Mouse (Mus musculus): ENCODE measurements around the gene Olfr66.

Olfr66 gene

DNA sequence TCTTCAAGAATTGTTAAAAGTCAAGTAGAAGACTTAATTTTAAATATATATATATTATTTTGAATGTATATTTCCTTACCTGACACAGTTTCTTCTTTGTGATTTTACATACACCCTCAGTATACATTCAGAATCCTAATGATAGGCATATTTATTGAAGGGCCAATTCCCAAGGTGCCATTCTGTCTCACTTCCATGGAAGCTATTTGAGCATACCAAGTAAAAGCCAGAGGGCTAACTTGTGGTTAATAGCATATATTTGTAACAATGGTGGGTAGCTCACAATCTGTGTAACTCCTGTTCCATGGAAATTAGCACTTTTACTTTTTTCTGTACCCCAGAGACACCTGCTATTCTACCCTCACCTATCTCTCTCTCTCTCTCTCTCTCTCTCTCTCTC lies at the start of gene Olfr66:
TSS of gene Olfr66 (minus strand) at position 101 of the 400 bp plus-strand sequence.
- DNase-seq (ENCODE audit: low read depth, low spot score): no peak

DNA sequence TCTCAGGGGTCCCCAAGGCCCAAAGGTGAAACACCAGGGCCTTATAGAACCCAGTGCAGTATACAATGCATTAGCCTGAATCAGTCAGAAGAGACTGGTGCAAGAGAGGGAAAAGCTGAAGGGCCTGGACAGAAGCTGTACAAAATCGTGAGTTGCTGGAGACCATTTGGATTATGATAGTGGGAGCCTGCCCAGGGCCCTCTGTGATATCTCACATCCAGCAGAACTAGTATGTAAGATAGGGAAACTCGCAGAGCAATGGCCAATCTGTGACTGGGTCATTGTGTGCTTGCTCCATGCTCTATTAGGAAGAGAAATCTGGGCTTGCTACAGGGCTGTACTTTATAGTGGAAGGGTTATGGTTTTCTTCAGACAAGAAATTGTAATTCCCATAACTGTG lies 48.2 kb upstream of the Olfr66 start, which contains the start of gene Olfr632:
TSS of gene Olfr632 (plus strand) at position 84 of the 400 bp plus-strand sequence.
- no peak for DNase-seq (ENCODE audit: low read depth, low spot score)

DNA sequence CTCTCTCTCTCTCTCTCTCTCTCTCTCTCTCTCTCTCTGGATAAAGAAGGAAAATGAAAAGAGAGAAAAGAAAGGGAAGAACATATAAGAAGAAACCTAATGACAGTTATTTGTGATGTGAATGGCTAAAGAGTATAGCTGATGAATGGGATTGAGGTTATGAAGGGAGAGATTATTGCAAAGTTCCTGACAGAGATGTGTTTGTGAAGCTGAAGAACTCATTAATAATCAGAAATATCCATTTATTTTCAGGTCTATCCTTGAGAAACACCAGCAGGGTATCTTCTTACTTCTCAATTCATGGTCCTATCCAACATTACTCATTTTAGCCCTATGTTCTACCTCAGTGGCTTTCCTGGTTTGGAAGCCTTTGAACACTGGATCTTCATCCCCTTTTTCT lies 42.5 kb upstream of the Olfr66 start, which contains the start of gene Olfr631:
TSS of gene Olfr631 (plus strand) at position 301 of the 400 bp plus-strand sequence.
- DNase-seq (ENCODE audit: low read depth, low spot score): no peak

DNA sequence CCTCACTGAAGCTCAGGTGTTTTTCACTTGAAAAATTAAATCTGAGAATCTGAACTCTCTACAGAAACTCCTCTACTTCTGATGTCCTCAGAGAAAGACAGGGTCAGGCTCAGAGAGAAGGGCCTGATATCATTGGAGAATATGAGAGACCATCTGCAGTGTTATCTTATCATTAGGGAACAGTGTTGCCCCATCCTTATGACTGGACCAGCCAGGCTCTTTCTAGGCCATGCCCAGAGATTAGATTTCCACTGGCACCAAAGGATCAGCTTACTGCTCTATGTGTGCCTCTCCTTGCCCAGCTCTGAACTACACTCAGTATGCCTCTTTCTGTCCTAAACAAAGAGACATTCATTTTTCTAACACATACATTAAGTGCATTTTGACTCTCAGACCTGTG lies 29.3 kb upstream of the Olfr66 start:
- DNase-seq (ENCODE audit: low read depth, low spot score): no peak

DNA sequence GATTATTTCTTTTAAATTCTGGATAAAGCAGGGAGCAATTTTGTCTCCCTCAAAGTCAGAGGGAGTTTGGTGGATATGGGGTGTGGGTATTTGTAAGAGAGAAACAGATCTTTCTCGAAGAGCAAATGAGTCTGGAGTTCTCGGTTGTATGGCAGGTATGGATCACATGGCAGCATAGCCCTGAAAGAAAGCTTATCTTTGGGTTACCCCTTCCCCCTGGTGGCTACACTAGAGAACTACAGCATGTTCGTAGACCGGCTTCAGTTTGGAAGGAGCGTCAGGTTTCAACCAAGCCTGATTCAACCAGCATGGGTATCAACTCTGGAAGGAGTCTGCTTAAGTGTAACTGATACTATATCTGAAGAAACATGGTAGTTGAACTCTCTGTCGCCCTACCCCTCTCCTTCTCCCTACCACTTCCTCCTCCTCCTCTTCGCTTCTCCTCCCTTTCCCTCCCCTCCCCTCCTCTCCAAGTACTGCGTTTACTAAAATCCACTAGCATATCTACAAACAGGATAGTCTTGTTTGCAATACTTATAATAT lies 27.0 kb upstream of the Olfr66 start:
- peak; percentile 17 for DNase-seq (ENCODE audit: low read depth, low spot score)

DNA sequence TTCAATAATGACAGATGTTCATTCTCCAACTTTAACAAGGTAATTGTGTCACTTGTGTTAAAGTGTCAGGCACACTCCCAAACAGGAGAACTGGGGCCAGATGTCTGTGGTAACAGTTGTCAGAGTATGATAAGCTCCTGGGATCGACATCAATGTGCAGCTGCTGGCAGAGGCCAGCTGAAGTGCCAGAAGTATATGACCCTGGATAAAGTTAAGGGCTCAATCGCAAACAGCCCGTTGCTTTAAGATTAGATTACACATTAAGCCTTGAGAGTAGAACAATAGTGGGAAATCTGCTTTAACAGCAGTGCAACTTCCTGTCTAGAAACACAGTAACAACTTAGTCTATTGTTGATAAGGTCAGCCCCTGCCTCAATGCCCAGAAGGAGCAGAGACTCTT lies 24.0 kb upstream of the Olfr66 start:
- DNase-seq (ENCODE audit: low read depth, low spot score): no peak

DNA sequence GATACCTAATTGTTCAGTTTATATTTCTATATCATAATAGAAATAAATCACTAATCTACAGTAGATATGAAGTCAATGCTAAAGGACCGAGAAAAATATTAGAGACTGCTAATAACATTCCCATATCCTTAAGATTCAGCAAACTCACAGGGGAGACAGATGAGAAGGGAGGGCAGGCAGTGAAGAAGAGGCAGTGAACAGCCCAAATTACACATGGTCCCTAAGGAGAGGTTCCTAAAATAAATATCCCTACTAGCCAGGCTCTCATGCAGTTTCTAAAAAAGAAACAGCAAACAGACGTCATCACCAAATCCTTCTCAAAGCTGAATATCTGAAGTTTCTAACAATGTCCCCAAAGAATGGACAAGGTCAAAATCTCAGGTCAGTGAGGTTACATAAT lies 17.1 kb upstream of the Olfr66 start, which contains the start of gene Olfr65:
TSS of gene Olfr65 (plus strand) at position 301 of the 400 bp plus-strand sequence.
- no peak for DNase-seq (ENCODE audit: low read depth, low spot score)

DNA sequence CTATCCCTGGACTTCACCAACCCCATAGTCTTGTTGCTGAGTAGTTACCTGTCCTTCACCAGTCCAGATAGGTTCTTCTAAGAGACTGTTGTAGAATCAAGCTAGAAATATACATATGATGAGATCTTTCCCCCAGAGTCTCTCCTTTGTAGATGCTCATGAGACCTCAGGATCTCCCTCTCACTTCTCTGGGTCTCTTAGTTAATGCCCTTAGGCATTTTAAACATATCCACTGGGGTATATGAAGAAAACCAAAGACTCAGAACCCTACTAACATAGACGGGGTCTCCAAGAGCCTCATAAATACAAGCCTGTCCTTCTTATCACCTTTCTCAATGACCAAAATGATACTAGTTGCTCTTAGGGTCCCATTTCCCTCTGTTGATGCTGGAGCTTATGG lies 8.3 kb upstream of the Olfr66 start, which contains the start of gene Olfr64:
TSS of gene Olfr64 (minus strand) at position 101 of the 400 bp plus-strand sequence.
- no peak for DNase-seq (ENCODE audit: low read depth, low spot score)

DNA sequence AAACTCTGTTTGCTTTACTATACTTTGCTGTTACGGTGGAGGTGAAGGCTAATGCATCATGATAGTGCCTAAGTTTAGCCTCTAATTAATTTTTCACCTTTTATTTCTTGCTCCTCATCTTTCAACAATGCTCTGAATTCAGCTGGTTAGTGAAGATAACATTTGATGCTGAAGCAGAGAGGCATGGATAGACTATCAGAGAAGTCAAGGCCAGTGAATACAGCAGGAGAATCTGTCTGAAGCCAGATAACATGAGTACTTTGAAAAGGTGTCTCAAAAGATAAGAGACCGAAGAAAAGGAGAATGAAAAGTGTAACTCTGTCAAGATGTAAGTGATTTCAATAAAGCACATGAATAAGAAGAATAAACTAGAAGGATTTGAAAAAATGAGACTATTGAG lies 9.0 kb downstream of the Olfr66 start:
- DNase-seq (ENCODE audit: low read depth, low spot score): no peak

DNA sequence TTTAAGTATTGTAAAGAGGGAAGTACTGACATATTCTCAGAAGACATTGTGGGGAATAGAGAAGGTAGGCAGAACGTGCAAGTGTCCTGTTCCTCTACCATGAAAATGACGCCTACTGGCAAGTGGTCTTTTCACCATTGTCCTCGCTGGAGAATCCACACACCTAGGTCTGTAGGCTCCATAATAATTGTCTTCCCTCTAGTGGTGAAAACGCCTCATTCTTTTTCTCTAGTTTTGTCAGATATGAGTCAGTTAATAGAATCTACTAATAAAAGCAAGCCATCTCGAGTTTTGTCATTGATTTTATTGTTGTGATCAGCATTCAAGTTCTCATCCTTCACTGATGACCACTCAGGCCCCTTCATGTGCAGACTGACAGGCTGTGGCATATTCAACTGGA lies 11.6 kb downstream of the Olfr66 start:
- DNase-seq (ENCODE audit: low read depth, low spot score): no peak

DNA sequence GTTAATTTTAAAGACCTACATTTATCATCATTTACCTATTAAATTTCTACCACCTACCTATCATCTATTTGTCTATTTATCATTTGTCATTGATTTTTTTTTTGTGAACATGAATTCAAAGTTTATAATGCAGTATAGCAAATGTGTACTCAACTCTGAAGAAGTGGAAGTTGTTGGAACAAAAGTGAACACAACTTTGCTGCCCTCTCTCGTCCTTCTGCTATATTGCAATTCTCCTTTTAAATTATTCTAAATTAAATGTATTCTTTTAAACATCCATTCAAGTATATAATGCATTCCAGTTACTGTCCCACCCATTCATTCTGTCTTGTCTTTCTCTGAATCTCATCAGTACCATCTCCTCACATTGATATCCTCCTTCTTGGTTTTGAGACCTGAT lies 13.0 kb downstream of the Olfr66 start:
- peak; percentile 22 for DNase-seq (ENCODE audit: low read depth, low spot score)

DNA sequence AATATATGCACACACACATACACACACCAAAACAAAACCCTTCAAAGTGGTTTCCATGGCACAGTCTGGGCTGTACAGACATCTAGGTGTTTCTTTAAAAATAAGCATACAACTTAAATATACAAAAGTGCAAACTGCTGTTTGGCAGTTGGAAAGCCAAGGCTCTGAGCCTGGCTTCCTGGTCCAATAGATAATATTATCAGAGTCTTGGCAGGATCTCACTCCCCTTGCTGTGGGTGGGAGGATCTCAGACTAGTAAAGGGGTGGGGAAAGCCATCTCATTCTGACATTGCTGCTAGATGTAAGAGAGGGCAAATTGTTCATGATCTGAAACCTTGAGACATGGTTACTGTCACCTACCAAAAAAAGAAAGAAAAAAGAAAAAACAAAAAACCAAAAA lies 15.4 kb downstream of the Olfr66 start:
- DNase-seq (ENCODE audit: low read depth, low spot score): no peak

DNA sequence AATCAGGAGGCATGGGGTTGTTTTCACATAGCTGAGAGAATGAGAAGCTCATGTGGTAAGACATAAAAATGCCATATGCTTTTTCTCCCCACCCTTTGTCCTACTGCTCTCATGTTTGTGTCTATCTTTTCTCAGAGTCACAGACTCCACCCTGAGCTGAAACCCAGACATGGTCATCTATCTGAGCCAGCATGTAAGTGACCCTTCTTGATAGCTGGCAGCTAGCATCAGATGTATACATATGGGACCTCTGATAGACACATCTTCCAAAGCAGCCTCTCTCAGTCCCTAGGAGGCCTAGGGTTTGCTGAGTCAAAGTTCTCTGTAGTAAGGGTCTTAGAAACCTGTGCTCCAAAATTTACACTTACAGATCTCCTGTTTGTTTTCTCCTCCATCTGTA lies 20.3 kb downstream of the Olfr66 start:
- DNase-seq (ENCODE audit: low read depth, low spot score): no peak

DNA sequence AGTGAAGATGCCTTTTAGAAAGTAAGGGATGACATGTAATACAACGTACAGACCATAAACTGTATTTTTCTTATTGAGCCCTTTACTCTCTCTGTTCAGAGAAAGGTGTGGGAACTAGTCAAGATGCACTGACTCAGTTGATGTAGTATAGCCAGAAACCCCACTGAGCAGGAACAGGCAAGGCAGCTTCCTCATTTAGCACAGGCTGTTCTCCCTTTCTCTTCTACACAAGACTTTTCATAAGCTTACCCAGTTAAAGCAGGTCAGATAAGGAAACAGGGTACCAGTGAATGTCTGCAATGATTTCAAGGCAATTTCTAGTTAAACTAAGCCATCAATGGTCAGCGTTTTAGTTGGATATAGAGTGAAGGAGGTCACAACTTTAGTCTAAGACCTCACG lies 24.5 kb downstream of the Olfr66 start:
- DNase-seq (ENCODE audit: low read depth, low spot score): no peak

DNA sequence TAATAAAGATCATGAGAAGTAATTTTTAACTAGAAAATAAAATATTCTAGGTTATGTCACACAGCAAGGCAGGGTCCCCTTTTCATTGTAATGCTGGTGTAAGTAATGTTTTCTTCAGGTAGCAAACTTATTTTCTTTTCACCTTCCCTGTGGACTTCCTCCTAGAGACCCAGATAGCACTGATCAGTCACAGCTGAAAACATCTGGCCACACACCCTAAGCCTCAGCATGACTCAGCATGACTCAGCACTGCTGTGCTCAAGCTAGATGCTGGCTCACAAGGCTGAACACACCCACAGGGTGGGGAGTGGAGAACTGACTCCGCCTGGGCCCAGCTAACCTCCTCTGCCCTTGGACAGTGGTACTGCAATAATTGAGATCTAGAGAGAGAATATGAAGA lies 25.2 kb downstream of the Olfr66 start:
- peak; percentile 5 for DNase-seq (ENCODE audit: low read depth, low spot score)

DNA sequence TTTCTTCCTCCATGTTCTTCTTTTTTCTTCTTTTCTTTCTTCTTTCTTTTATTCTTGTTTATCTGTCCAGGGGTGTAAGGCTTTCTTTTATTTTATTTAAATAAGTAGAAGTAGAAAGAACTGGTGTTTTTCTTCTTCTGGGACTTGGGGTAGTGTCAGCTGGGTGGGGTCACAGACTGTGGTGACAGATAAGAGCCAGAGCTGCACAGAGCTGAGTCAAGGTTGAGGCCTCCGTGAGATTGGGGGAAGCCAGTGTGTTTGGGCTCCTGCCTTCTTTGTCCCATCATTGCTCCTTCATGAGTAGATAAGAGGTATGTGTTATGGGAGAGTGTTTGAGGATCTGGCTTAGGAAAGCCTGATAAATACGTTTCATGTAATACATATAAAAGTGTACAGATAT lies 27.0 kb downstream of the Olfr66 start:
- no peak for DNase-seq (ENCODE audit: low read depth, low spot score)

DNA sequence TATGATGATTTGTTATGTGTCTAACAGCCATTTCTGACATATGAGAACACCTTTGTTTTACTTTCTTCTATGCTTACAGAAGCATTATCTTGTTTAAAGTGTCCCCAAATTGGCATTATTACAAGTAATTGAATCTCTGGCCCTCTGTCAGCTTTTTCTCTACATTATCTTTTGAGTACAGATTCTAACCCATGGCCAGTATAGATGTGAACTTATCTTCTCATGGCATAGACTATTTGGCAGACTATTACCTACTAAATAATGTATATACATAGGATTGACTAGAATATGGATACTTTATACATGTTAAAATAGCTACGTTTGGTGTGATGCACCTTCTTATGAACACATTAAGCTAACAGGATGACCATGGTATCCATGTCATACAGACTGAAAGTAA lies 31.4 kb downstream of the Olfr66 start:
- DNase-seq (ENCODE audit: low read depth, low spot score): no peak

DNA sequence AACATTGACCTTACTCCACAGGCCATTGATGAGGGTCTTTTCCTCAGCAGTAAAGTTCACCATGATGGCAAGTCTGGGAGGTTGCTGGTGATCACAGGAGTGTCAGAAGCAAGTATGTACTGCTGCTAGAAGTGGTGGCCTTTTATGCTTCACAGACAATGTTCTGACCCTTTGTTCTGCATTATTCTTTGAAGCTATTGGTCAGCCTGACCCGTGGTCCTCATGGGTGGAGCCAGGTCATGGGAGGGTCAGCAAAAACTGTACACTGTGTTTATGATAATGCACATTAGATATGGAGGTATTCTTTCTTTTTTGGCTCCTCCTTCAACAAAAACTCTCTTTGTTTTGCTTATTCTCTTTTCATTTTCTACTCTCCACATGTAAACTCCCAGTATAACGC lies 33.0 kb downstream of the Olfr66 start, which contains the start of gene Hbb-y:
TSS of gene Hbb-y (minus strand) at position 127 of the 400 bp plus-strand sequence.
- DNase-seq (ENCODE audit: low read depth, low spot score): no peak

DNA sequence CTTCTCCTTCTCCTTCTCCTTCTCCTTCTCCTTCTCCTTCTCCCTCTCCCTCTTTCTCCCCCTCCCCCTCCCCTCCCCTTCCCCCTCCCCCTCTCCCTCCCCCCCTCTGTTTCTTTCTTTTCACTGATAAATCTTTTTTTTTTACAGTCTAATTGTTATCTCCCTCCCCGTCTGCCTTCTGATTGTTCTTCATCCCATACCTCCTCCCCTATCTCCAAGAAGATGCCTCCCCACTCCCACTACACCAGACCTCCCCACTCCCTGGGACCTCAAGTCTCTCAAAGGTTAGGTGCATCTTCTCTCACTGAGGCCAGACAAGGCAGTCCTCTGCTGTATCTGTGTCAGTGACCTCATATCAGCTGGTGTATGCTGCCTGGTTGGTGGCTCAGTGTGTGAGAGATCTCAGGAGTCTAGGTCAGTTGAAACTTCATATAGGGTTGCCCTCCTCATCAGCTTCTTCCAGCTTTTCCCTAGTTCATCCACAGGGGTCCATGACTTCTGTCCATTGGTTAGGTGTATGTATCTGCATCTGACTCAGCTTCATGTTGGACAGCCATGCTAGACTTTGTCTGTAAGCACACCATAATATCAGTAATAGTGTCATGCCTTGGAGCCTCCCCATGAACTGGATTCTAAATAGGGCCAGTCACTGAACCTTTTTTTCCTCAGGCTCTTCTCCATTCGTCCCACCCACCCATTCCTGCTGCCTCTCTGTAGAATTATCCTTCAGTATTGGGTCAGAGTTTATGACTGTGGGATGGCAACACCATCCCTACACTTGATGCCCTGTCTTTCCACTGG lies 41.3 kb downstream of the Olfr66 start:
- no peak for DNase-seq (ENCODE audit: low read depth, low spot score)

DNA sequence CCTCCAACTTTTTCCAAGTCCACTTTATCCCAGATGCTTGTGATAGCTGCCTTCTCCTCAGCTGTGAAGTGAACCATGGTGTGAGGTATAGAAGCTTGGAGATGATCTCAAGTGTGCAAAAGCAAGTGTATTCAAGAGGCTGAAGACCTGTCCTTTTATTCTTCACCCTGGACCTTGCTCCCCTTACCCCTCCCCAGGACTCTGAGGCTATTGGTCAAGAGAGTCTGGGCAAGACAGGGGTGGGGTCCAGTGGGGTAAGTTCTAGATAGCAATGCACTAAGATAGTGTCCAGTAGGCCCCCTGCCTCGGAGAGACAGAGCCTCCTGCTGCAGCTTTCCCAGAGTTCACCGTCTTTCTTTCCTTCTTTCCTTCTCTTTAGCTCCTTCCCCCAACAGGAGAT lies 43.0 kb downstream of the Olfr66 start, which contains the start of gene Hbb-bh1:
TSS of gene Hbb-bh1 (minus strand) at position 131 of the 400 bp plus-strand sequence.
- no peak for DNase-seq (ENCODE audit: low read depth, low spot score)

DNA sequence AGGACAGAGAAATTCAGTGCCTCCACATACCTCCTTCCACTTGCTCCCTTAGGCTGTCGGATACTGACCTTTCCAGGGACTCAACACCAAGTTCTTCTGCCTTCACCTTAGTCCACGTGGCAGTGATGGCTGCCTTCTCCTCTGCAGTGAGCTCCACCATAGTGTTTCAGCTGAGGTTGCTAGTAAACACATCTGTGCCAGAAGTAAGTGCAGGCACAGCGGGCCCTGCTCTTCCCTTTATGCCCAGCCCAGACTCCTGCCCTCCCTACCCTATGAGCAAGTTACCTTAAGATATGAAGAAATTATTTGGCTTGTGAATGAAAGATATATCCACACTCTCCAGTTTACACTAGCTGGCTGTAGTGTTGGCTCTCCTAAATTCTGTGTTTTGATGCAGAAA lies 45.8 kb downstream of the Olfr66 start, which contains the start of gene Hbb-bh2:
TSS of gene Hbb-bh2 (minus strand) at position 253 of the 400 bp plus-strand sequence.
- no peak for DNase-seq (ENCODE audit: low read depth, low spot score)
